ENCODE assay signal across 12 mouse cellular contexts in the genomic region with DNA sequence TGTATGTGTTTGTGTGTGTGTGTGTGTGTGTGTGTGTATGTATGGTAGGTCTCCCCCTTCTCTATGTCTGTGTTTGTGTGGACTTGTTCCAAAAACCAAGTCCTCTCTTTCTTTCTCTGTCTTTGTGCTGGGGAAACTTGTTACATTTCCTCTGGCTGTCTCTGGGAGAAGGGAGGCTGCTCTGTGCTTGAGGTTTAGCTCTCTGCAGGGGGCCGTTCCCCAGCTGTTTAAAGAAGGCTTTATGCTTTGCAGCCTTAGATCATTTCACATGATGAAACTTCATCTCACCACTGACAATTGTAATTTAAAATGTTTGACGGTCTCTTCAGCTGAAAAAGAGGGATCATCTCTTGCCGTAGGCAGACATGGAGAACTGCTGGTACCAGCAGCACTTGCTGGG.
"Had no signal": no experiment of that assay in that cellular context is flagged by ENCODE, and none has a peak within 500 bp of the region (broad histone marks: within the 10 kb centered on the region; RNA-seq: fewer than 3 reads in every experiment).

No protein-coding gene starts in this region.

- H3K4me3 ChIP-seq: kidney, embryonic 15.5 days; limb, embryonic 12.5 days; neural tube, embryonic 13.5 days had no signal

- H3K9me3 ChIP-seq: kidney, embryonic 15.5 days; limb, embryonic 12.5 days; neural tube, embryonic 13.5 days had no signal

- H3K27me3 ChIP-seq: kidney, embryonic 15.5 days; limb, embryonic 12.5 days; neural tube, embryonic 13.5 days had no signal

- H3K4me2 ChIP-seq: kidney, embryonic 15.5 days; limb, embryonic 12.5 days; neural tube, embryonic 13.5 days had no signal

- DNase-seq: kidney, adult 2 months; kidney, postnatal 14 days; layer of hippocampus, adult 9-11 months; layer of hippocampus, postnatal 36 days; liver; lung, adult 18-20 months; right cerebral cortex, postnatal 25 days; thymus, postnatal 4 days had no signal

- H3K36me3 ChIP-seq: kidney, embryonic 15.5 days; limb, embryonic 12.5 days; neural tube, embryonic 13.5 days had no signal

- H3K27ac ChIP-seq: kidney, embryonic 15.5 days; limb, embryonic 12.5 days; liver, embryonic 14.5 days; neural tube, embryonic 13.5 days had no signal

- H3K9ac ChIP-seq: kidney, embryonic 15.5 days; limb, embryonic 12.5 days; liver, embryonic 14.5 days; neural tube, embryonic 13.5 days had no signal

- H3K4me1 ChIP-seq: kidney, embryonic 15.5 days; limb, embryonic 12.5 days had no signal
